Mouse (Mus musculus): Measurements from ENCODE around the gene Thpo. TPM values are rescaled to one million over a fixed set of nuclear protein-coding genes. Genes with fewer than 3 reads are reported as not detected.

The Thpo gene
- total and polyA plus RNA-seq, 3 experiments = 0.08 to 1.0 (median 0.19) TPM

DNA sequence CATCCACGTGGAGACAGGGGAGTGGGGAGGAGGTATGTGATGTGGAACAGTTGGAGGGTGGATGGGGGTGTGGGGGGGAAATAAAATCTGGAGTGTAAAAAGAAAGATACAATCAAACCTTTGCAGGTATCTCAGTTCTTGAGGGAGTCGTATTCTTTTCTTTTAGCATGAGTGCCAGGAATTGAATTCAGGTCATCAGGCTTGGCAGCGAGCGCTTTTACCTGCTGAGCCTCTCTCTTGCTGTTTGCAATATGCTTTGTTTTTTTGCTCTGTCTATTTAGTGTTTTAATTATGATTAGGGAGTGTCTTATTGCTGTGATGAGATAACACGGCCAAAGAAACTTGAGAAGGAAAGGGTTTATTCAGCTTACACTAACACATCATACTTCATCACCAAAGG lies 40.7 kb upstream of the Thpo start:
- dilution Hi-C loops (cut with MboI; ENCODE audit: extremely low pct_ligation_motif_present, extremely low pct_unique_long_range_greater_than_20kb, low sequenced_read_pairs) = no loop called here
- DNase-seq (ENCODE audit: extremely low read depth) = no peak
- TF ChIP-seq ZC3H11A (IDR thresholded peaks at IDR 0.05; ENCODE audit: low read depth, low read length) (no peak), MAFK (IDR thresholded peaks at IDR 0.05; ENCODE audit: insufficient replicate concordance, low read length) (no peak), CTCF (conservative IDR thresholded peaks at IDR 0.05 in 1 of 2, IDR thresholded peaks at IDR 0.05 in 1 of 2; ENCODE audit: low read depth in 2 of 2, low read length in 2 of 2) (no peak), ZNF384 (IDR thresholded peaks at IDR 0.05; ENCODE audit: low read depth, low read length) (no peak), MAX (IDR thresholded peaks at IDR 0.05; ENCODE audit: low read length) (no peak), SMC3 (IDR thresholded peaks at IDR 0.05; ENCODE audit: low read depth, low read length) (no peak), POLR2AphosphoS2 (IDR thresholded peaks at IDR 0.05; ENCODE audit: low read depth, low read length) (no peak), RAD21 (IDR thresholded peaks at IDR 0.05; ENCODE audit: low read depth, low read length) (no peak), UBTF (IDR thresholded peaks at IDR 0.05; ENCODE audit: low read depth, low read length) (no peak), RCOR1 (conservative IDR thresholded peaks at IDR 0.05; ENCODE audit: low read depth, low read length) (no peak), PAX5 (IDR thresholded peaks at IDR 0.05; ENCODE audit: low read length) (no peak), SIN3A (IDR thresholded peaks at IDR 0.05; ENCODE audit: low read length) (no peak), USF2 (conservative IDR thresholded peaks at IDR 0.05; ENCODE audit: low read depth, low read length) (no peak), ETS1 (conservative IDR thresholded peaks at IDR 0.05; ENCODE audit: low read depth, low read length) (no peak), IRF4 (IDR thresholded peaks at IDR 0.05; ENCODE audit: low read depth, low read length) (no peak), CHD2 (IDR thresholded peaks at IDR 0.05; ENCODE audit: low read length) (no peak), USF1 (IDR thresholded peaks at IDR 0.05; ENCODE audit: low read depth, low read length) (no peak), ELF1 (IDR thresholded peaks at IDR 0.05; ENCODE audit: low read depth, low read length) (no peak), CHD1 (IDR thresholded peaks at IDR 0.05; ENCODE audit: low read depth, low read length) (no peak), NELFE (IDR thresholded peaks at IDR 0.05; ENCODE audit: low read depth, low read length) (no peak)
- H3K9ac ChIP-seq (ENCODE audit: insufficient read depth, low read depth) = no peak overlapping the region
- H3K79me2 ChIP-seq (replicated peaks; ENCODE audit: control insufficient read depth, extremely low read depth, insufficient read depth, poor library complexity, severe bottlenecking) = no peaks in the 10 kb centered on the region
- H3K4me1 ChIP-seq (ENCODE audit: control insufficient read depth in 1 of 2, insufficient read depth in 2 of 2) = no peaks in the 10 kb centered on the region
- no peaks in the 10 kb centered on the region for H3K36me3 ChIP-seq (replicated peaks in 1 of 2; ENCODE audit: control insufficient read depth in 1 of 2, insufficient read depth in 1 of 2, low read length in 1 of 2)
- no peak overlapping the region for H3K4me3 ChIP-seq (replicated peaks in 1 of 3; ENCODE audit: low read depth in 2 of 3, low read length in 2 of 3, poor library complexity in 1 of 3)
- H3K27me3 ChIP-seq (replicated peaks) = peaks cover 17% of the 10 kb centered on the region
- H3K9me3 ChIP-seq (replicated peaks; ENCODE audit: low read length) = peaks cover 10% of the 10 kb centered on the region
- in situ Hi-C loops (cut with MboI; ENCODE audit: low pct_ligation_motif_present, low pct_unique_long_range_greater_than_20kb, low sequenced_read_pairs) = no loop called here
- H3K27ac ChIP-seq (ENCODE audit: insufficient read depth, low read depth) = no peak overlapping the region
- H3K4me2 ChIP-seq (ENCODE audit: insufficient read depth, low read depth, poor library complexity, severe bottlenecking) = no peak overlapping the region

DNA sequence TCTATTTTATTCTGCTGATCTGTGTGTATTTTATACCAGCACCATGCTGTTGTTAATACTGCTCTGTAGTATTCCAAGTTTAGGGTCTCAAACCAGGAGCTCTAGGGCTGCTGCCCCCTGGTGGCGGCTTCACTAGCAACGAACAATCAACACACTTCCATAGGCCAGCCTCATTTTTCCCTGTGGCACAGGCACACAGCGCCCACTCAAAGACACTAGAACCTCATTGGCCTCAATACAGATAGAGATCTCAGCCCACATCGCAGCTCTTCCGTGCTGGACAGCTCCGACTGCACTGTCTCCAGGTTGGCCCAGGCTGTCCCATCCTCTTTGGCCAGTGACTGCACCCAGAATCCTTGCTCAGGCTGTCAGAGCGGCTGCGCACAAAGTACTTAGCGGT lies 30.9 kb upstream of the Thpo start:
- in situ Hi-C loops (cut with MboI; ENCODE audit: low pct_ligation_motif_present, low pct_unique_long_range_greater_than_20kb, low sequenced_read_pairs) = no loop called here
- no peak overlapping the region for H3K4me2 ChIP-seq (ENCODE audit: insufficient read depth, low read depth, poor library complexity, severe bottlenecking)
- no peaks in the 10 kb centered on the region for H3K79me2 ChIP-seq (replicated peaks; ENCODE audit: control insufficient read depth, extremely low read depth, insufficient read depth, poor library complexity, severe bottlenecking)
- peaks cover 2% of the 10 kb centered on the region for H3K9me3 ChIP-seq (replicated peaks; ENCODE audit: low read length)
- no peak overlapping the region for H3K9ac ChIP-seq (ENCODE audit: insufficient read depth, low read depth)
- peaks cover 2% of the 10 kb centered on the region for H3K27me3 ChIP-seq (replicated peaks)
- no peaks in the 10 kb centered on the region for H3K36me3 ChIP-seq (replicated peaks in 1 of 2; ENCODE audit: control insufficient read depth in 1 of 2, insufficient read depth in 1 of 2, low read length in 1 of 2)
- H3K27ac ChIP-seq (ENCODE audit: insufficient read depth, low read depth) = no peak overlapping the region
- DNase-seq (ENCODE audit: extremely low read depth) = peak; percentile 55
- H3K4me1 ChIP-seq (ENCODE audit: control insufficient read depth in 1 of 2, insufficient read depth in 2 of 2) = no peaks in the 10 kb centered on the region
- no peak overlapping the region for H3K4me3 ChIP-seq (replicated peaks in 1 of 3; ENCODE audit: low read depth in 2 of 3, low read length in 2 of 3, poor library complexity in 1 of 3)
- dilution Hi-C loops (cut with MboI; ENCODE audit: extremely low pct_ligation_motif_present, extremely low pct_unique_long_range_greater_than_20kb, low sequenced_read_pairs) = no loop called here
- TF ChIP-seq MYC (IDR thresholded peaks at IDR 0.05; ENCODE audit: low read depth, low read length) = no peak
- TF ChIP-seq ZMIZ1 (IDR thresholded peaks at IDR 0.05; ENCODE audit: low read depth, low read length) = no peak
- no peak for TF ChIP-seq ZC3H11A (IDR thresholded peaks at IDR 0.05; ENCODE audit: low read depth, low read length)
- no peak for TF ChIP-seq TBP (conservative IDR thresholded peaks at IDR 0.05; ENCODE audit: low read depth, low read length)
- no peak for TF ChIP-seq USF2 (conservative IDR thresholded peaks at IDR 0.05; ENCODE audit: low read depth, low read length)
- TF ChIP-seq MEF2A (IDR thresholded peaks at IDR 0.05; ENCODE audit: borderline replicate concordance, low read depth, low read length) = no peak
- TF ChIP-seq JUN (IDR thresholded peaks at IDR 0.05; ENCODE audit: insufficient read depth, low read depth, low read length) = no peak
- no peak for TF ChIP-seq CHD2 (IDR thresholded peaks at IDR 0.05; ENCODE audit: low read length)
- TF ChIP-seq BHLHE40 (IDR thresholded peaks at IDR 0.05; ENCODE audit: low read depth, low read length) = no peak
- no peak for TF ChIP-seq USF1 (IDR thresholded peaks at IDR 0.05; ENCODE audit: low read depth, low read length)
- TF ChIP-seq ZKSCAN1 (IDR thresholded peaks at IDR 0.05; ENCODE audit: borderline replicate concordance, low read depth, low read length) = no peak
- TF ChIP-seq KAT2A (IDR thresholded peaks at IDR 0.05; ENCODE audit: insufficient replicate concordance, low read length) = no peak
- TF ChIP-seq RAD21 (IDR thresholded peaks at IDR 0.05; ENCODE audit: low read depth, low read length) = peak; percentile 36
- TF ChIP-seq HCFC1 (IDR thresholded peaks at IDR 0.05; ENCODE audit: low read depth, low read length) = no peak
- no peak for TF ChIP-seq SIN3A (IDR thresholded peaks at IDR 0.05; ENCODE audit: low read length)
- TF ChIP-seq SMC3 (IDR thresholded peaks at IDR 0.05; ENCODE audit: low read depth, low read length) = peak; percentile 79
- peak; percentile 84 to 90 for TF ChIP-seq CTCF (conservative IDR thresholded peaks at IDR 0.05 in 1 of 2, IDR thresholded peaks at IDR 0.05 in 1 of 2; ENCODE audit: low read depth in 2 of 2, low read length in 2 of 2)
